Mouse (Mus musculus): ENCODE data around the gene Rnasel. TPM values are rescaled to one million over a fixed set of nuclear protein-coding genes. Genes with fewer than 3 reads are reported as not detected.

Gene Rnasel
- polyA plus RNA-seq (2012; rRNA removed) (12.4 and 17.8 TPM in 2 replicates), polyA plus RNA-seq (2014; fragmentation: Nextera tagmentation; extraction: Ambion mirVana) (15.6 TPM in 2 replicates)

DNA sequence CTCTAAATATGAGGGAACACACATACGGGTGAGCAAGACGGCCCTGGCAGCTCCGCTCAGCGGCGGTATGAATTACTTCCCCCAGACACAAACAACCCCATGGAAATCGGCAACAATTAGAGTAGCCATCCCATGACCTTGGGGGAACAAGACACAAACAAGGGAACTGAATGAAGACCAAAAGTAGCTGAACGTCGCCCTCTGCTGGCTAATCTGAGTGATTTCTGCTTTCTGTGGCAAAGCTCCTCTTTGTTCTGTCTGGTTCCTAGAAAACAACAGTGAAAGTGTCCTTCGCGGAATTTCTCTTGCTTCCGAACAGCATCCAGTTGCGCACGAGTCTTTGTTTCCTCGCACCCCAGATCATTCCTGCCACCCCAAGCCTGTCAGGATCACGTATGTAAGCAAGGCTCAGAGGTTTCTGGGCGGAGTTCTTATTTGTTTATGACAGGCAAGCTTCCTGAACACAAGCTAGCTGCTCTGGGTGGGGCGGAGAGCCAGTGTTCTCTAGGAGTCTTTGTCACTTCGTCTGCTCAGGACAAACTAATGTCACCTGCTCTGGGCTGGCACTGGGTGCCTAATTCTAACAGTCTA is at the start of gene Rnasel:
Gene Rnasel, plus strand, starts transcription at position 216 of the 591 bp plus-strand sequence.
- H3K36me3 ChIP-seq (replicated peaks; ENCODE audit: control insufficient read depth, insufficient read depth, low read depth): no peaks in the 10 kb centered on the region

GRCm38 (mm10) chr1:153700448-153701063 is 48.7 kb upstream of the Rnasel start:
- Histone ChIP-seq H3K9ac (replicated peaks) (no peak overlapping the region), H3K36me3 (replicated peaks; ENCODE audit: control insufficient read depth, insufficient read depth, low read depth) (no peaks in the 10 kb centered on the region), H3K4me2 (ENCODE audit: low read depth) (no peak overlapping the region), H3K27me3 (ENCODE audit: control insufficient read depth, insufficient read depth, low read length) (no peaks in the 10 kb centered on the region), H3K9me3 (ENCODE audit: control insufficient read depth, low read length) (no peaks in the 10 kb centered on the region), H3K4me1 (replicated peaks; ENCODE audit: control insufficient read depth in 2 of 2, insufficient read depth in 2 of 2, low read length in 1 of 2) (no peaks in the 10 kb centered on the region), H3K27ac (no peak overlapping the region), H3K4me3 (ENCODE audit: insufficient read depth in 1 of 2, low read depth in 2 of 2, low read length in 2 of 2) (no peak overlapping the region)
- WGBS (ENCODE audit: insufficient replicate concordance): 44% methylated on average over 11 of the region's 11 CpGs
- DNase-seq (ENCODE audit: low read depth in 3 of 3, low spot score in 3 of 3) (no peak), ATAC-seq (ENCODE audit: insufficient read depth) (no peak)
- TF ChIP-seq CTCF (IDR thresholded peaks at IDR 0.05; ENCODE audit: low read depth) (no peak), EP300 (IDR thresholded peaks at IDR 0.05; ENCODE audit: low read depth) (no peak)

More for the DNA sequence above, at the start of gene Rnasel:
- H3K4me2 ChIP-seq (ENCODE audit: low read depth): peak within 1 kb of the TSS; percentile 73
- ATAC-seq (ENCODE audit: insufficient read depth) (peak; percentile 76), DNase-seq (ENCODE audit: low read depth in 3 of 3, low spot score in 3 of 3) (peak; percentile 74 to 84 (median 75))
- peaks cover 22 to 34% of the 10 kb centered on the region in 2 experiments for H3K4me1 ChIP-seq (replicated peaks; ENCODE audit: control insufficient read depth in 2 of 2, insufficient read depth in 2 of 2, low read length in 1 of 2)
- no peak for TF ChIP-seq EP300 (IDR thresholded peaks at IDR 0.05; ENCODE audit: low read depth)
- TF ChIP-seq CTCF (IDR thresholded peaks at IDR 0.05; ENCODE audit: low read depth): peak; percentile 91
- H3K9me3 ChIP-seq (ENCODE audit: control insufficient read depth, low read length): no peaks in the 10 kb centered on the region
- H3K27ac ChIP-seq: peak within 1 kb of the TSS; percentile 92
- 3% methylated on average over 18 of the region's 18 CpGs for WGBS (ENCODE audit: insufficient replicate concordance)
- no peaks in the 10 kb centered on the region for H3K27me3 ChIP-seq (ENCODE audit: control insufficient read depth, insufficient read depth, low read length)
- peak within 1 kb of the TSS; percentile 60 to 83 for H3K4me3 ChIP-seq (ENCODE audit: insufficient read depth in 1 of 2, low read depth in 2 of 2, low read length in 2 of 2)
- peak within 1 kb of the TSS; percentile 81 for H3K9ac ChIP-seq (replicated peaks)

DNA sequence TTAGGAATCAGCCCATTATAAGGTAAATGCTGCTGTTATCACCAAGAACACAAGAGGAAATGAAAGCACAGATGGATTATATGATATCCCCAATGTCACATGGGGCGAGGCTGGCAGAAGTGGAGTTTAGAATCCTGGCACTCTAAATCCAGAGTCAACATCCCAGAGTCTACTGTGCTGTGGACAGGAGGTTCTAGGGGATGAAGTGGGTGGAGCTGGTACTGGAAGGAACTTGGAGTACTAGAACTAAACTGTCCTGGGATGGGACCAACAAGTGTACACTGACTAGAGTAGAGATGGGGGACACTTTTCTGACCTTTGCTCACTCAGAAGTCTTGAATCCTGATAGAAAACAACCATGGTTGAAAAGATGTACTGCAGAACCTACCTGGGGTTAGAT is 47.8 kb upstream of the Rnasel start:
- WGBS (ENCODE audit: insufficient replicate concordance): 48% methylated on average over 1 of the region's 1 CpGs
- H3K4me3 ChIP-seq (ENCODE audit: insufficient read depth in 1 of 2, low read depth in 2 of 2, low read length in 2 of 2): no peak overlapping the region
- no peaks in the 10 kb centered on the region for H3K9me3 ChIP-seq (ENCODE audit: control insufficient read depth, low read length)
- DNase-seq (ENCODE audit: low read depth in 3 of 3, low spot score in 3 of 3): no peak
- no peaks in the 10 kb centered on the region for H3K36me3 ChIP-seq (replicated peaks; ENCODE audit: control insufficient read depth, insufficient read depth, low read depth)
- no peak for TF ChIP-seq CTCF (IDR thresholded peaks at IDR 0.05; ENCODE audit: low read depth)
- no peak for TF ChIP-seq EP300 (IDR thresholded peaks at IDR 0.05; ENCODE audit: low read depth)
- no peak overlapping the region for H3K27ac ChIP-seq
- no peak overlapping the region for H3K9ac ChIP-seq (replicated peaks)
- no peaks in the 10 kb centered on the region for H3K4me1 ChIP-seq (replicated peaks; ENCODE audit: control insufficient read depth in 2 of 2, insufficient read depth in 2 of 2, low read length in 1 of 2)
- H3K27me3 ChIP-seq (ENCODE audit: control insufficient read depth, insufficient read depth, low read length): no peaks in the 10 kb centered on the region
- H3K4me2 ChIP-seq (ENCODE audit: low read depth): no peak overlapping the region
- ATAC-seq (ENCODE audit: insufficient read depth): no peak

DNA sequence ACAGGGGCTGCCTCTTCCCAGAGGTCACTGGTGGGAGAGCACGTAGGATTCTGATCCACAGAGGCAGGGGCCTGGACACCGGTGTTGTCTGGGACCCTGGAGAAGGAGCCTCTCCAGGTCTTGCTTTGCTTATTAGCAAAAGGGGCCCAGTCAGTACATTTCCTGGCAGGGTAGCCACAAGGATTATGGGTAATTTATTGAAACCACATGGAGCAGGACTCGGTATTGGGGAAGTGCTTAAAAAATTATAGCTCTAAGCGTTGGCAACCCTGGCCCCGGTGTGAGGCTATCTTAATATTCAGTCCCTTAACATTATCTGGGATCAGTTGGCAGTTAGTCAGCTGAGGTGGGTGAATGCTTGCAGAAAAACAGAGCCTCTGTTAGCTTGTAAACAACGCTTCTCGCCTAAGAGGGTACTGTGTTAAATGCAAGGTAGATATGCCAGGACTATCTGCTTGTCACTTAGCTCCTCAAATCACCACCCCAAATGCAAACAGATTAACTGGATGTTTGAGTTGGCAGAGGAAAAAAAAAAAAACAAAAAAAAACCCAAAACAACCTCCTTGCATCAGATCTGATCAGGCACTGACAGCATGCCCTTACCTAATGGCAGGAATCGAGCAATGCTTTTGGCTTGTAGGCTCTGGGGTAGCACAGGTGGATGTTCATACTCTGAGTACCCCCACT is 46.9 kb upstream of the Rnasel start:
- Histone ChIP-seq H3K9me3 (ENCODE audit: control insufficient read depth, low read length) (no peaks in the 10 kb centered on the region), H3K4me3 (ENCODE audit: insufficient read depth in 1 of 2, low read depth in 2 of 2, low read length in 2 of 2) (no peak overlapping the region), H3K27ac (no peak overlapping the region), H3K4me1 (replicated peaks; ENCODE audit: control insufficient read depth in 2 of 2, insufficient read depth in 2 of 2, low read length in 1 of 2) (no peaks in the 10 kb centered on the region), H3K27me3 (ENCODE audit: control insufficient read depth, insufficient read depth, low read length) (no peaks in the 10 kb centered on the region), H3K4me2 (ENCODE audit: low read depth) (no peak overlapping the region), H3K9ac (replicated peaks) (no peak overlapping the region), H3K36me3 (replicated peaks; ENCODE audit: control insufficient read depth, insufficient read depth, low read depth) (no peaks in the 10 kb centered on the region)
- 59% methylated on average over 8 of the region's 8 CpGs for WGBS (ENCODE audit: insufficient replicate concordance)
- ATAC-seq (ENCODE audit: insufficient read depth): no peak
- TF ChIP-seq CTCF (IDR thresholded peaks at IDR 0.05; ENCODE audit: low read depth) (no peak), EP300 (IDR thresholded peaks at IDR 0.05; ENCODE audit: low read depth) (no peak)
- DNase-seq (ENCODE audit: low read depth in 3 of 3, low spot score in 3 of 3): no peak

DNA sequence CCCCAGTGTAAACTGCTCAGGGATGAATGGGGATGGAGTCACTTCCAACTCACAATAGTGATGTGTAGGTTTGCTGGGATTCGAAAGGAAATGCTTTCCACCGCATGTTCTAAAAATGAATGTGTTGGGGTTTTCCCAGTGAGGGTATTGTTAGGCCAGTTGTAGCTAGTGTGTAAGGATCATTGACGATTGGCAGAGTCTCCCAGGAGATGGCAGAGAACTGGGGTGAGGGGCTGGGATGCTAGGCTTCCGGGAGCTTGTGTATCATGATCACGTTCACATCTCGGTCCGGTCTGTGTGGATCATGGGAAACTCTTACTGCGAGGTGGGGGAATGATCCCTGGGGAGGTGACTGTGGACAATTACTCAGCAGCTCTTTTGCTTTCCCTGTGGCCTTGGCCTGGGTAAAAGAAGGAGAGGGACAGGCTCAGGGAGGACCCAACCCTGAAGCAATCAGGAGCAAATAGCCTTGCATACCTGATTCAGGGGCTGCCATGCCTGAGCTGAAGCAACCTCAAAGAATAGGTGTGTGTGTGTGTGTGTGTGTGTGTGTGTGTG is 46.3 kb upstream of the Rnasel start:
- DNase-seq (ENCODE audit: low read depth in 3 of 3, low spot score in 3 of 3) (no peak), ATAC-seq (ENCODE audit: insufficient read depth) (no peak)
- H3K9me3 ChIP-seq (ENCODE audit: control insufficient read depth, low read length): no peaks in the 10 kb centered on the region
- no peaks in the 10 kb centered on the region for H3K4me1 ChIP-seq (replicated peaks; ENCODE audit: control insufficient read depth in 2 of 2, insufficient read depth in 2 of 2, low read length in 1 of 2)
- no peak overlapping the region for H3K9ac ChIP-seq (replicated peaks)
- no peak overlapping the region for H3K27ac ChIP-seq
- H3K4me2 ChIP-seq (ENCODE audit: low read depth): no peak overlapping the region
- TF ChIP-seq CTCF (IDR thresholded peaks at IDR 0.05; ENCODE audit: low read depth) (no peak), EP300 (IDR thresholded peaks at IDR 0.05; ENCODE audit: low read depth) (no peak)
- no peak overlapping the region for H3K4me3 ChIP-seq (ENCODE audit: insufficient read depth in 1 of 2, low read depth in 2 of 2, low read length in 2 of 2)
- H3K27me3 ChIP-seq (ENCODE audit: control insufficient read depth, insufficient read depth, low read length): no peaks in the 10 kb centered on the region
- 69% methylated on average over 8 of the region's 8 CpGs for WGBS (ENCODE audit: insufficient replicate concordance)
- H3K36me3 ChIP-seq (replicated peaks; ENCODE audit: control insufficient read depth, insufficient read depth, low read depth): no peaks in the 10 kb centered on the region
